Mouse (Mus musculus) layer of hippocampus, adult 9-10 months (tissue): Measurements from ENCODE around the gene Dsp.

ENCODE experiments used
- DNase-seq: peaks from one replicate; pipeline ENCODE4 v3.0.0; 2022; ENCODE audit warnings: low spot score

Gene Dsp

DNA sequence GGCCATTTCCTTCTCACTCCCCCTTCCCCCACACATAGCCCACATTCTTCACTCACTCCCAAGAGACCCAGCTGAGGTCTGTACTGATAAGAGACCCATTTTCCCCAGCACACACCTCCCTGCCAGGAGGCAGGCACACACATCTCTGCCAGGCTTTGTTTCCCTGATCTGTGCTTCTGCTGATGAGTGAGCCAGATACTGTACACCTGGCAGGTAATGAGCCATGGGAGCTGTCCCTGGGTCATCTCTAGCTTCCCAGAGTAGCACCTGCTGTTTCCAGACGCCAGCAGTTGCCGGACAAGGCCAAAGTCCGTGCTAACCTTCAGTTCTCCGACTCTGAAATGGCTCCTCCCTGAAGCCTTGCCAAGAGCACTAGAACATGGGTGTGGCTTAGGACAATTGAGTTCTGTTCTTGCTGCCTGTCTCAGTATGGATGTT, 19.6 kb downstream of the Dsp start:
- no peak for DNase-seq

DNA sequence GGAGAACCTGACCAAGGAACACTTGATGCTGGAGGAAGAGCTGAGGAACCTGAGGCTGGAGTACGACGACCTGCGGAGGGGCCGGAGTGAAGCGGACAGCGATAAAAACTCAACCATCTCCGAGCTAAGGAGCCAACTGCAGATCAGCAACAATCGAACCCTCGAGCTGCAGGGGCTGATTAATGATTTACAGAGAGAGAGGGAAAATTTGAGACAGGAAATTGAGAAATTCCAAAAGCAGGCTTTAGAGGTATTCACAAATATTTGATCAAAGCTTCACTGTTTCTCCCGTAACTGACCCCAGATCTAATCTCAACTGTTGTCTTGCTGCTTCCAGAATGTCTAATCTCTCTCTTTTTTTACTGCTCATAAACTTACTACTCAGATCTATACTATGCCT, 42.3 kb downstream of the Dsp start:
- DNase-seq: no peak

DNA sequence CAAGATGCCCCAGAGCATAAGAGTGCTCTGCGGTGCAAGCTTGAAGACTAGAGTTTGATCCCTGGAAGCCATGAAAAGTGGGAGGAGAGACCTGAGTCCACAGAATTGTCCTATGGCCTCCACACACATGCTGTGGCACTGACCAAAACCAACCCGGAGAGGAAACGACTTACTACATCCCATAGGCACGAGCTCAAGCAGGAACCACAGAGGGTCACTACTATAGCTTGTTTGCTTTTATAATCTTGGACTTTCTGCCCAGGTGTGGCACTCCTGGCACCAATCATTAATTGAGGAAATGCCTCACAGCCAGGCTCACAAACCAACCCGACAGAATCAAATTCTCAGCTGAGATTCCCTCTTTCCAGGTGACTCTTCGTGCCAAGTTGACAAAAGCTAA, 50.3 kb downstream of the Dsp start:
- DNase-seq: no peak

DNA sequence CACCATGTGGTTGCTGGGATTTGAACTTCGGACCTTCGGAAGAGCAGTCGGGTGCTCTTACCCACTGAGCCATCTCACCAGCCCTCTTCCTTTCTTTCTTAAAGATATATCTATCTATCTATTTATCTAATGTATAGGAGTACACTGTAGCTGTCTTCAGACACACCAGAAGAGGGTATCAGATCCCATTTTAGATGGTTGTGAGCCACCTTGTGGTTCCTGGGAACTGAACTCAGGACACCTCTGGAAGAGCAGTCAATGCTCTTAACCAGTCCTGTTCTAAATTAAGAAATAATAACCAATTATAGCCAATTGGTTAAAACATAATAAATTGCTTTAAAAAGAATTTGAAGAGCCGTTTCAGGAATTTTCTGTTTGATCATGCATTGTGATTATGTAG, 53.1 kb downstream of the Dsp start:
- DNase-seq: no peak

DNA sequence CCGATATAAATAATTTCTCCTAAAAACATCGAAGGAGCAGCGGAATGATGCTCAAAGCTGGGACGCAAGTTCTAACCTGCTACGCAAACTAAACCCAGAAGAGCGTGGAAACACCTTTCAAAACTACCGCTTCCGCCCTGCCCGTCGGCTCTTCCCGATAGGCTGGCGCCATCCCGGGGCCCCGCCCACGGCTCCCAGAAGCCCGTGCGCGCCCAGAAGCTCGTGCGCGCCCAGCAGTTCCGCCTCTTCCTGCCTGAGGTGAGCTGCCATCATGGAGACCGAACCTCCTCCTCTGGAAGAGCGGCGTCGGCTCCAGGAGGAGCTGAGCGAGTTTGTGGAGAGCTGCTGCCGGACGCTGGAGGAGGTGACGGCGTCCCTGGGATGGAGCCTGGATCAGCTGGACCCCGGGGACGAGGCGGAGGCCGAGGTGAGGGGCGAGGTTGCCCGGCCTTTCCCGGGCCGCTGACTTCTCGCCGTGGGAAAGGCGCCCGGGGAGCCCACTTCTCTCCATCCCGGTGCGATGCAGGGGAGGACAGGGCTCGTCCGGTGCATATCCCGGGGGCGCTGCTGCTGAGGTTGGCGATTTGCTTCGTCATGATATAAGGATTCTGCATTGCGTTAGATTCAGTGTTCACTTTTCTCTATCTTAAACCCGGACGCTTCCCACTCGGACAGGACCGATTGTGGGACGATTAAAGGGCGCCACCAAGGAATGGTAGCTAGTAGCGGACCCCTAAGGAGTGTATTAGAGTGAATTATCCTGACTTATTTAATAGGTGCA, 53.8 kb downstream of the Dsp start, which contains the start of gene Snrnp48:
Gene Snrnp48 (plus strand): TSS at position 237 of the 781 bp plus-strand sequence.
- DNase-seq: peak; percentile 38

DNA sequence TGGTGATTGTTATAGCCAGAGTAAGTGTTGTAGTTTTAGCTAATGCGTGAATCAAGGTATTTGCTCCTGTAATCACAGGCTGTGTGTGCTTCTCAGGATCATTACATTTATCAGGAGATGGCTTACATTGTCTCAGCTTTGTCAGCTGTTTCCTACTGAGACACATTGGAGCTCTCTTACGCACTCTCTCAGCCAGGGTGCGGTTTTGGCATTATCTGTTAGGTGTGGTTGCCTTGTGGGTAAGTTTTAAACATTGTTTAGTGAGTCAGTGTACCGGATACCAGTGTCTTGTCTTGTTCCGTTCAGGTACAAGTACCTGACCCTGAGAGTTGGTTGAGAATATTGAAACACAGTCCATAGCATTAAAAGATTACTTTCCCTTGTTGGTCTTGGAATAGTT, 60.0 kb downstream of the Dsp start:
- no peak for DNase-seq

DNA sequence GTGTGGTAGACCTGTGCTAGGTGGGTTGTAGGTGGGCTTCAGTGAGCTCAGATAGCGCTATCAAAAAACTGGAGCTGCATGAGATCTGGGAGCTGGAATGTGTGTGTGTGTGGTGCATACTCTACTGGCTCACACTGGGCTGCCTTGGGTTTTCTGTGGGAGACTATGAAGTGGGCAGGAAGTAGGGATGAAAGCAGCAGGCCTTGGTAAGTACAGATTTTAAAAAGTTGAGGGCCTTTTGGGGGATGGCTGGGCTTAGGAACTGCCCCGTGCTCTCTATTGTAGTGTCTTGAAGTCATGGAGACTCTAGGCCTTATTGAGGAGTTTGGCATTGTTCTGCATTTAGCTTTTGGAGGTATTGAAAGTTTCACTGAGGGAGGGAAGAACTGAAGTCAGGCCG, 67.6 kb downstream of the Dsp start:
- no peak for DNase-seq

DNA sequence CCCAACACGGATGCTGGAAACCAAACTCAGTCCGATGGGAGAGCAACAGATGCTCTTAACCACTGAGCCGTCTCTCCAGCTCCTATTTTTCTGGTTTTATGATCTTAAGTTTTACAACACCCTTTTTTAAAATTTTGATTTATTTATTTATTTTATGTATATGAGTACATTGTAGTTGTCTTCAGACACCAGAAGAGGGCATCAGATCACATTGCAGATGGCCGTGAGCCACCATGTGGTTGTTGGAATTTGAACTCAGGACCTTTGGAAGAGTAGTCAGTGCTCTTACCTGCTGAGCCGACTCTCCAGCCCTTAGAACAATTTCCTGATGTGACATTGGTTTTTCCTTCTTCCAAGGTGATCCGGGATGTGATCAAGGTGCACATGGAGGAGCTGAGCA, 69.2 kb downstream of the Dsp start:
- DNase-seq: no peak

DNA sequence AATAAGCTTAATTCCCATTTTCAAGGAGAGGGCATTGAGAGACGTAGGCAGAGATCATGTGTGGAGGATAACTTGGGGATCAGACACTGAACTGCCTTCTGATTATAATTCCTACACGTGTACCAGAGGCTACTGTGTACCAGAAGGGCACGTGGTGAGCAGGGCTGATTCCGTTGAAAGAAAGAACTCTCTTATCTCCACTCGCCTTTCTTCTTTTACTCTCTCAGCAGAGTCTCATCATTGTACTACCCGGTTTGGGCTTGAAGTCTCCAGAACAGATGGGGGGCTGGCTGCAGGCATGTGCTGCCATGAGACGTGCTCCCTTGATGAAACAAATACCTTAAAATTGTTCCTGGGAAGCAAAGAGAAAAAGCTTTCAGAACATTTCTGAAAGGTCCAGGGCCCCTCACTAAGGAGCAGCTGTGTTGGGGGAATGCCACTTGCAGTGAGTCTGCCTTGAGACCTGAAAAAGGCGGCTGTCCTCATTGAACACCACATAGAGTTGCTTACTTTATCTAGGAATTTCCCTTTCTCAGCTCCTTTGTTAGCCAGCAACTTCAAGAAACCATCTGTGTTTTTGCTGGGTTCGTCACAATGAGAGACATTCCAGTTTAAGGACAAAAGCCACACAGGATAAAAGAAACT, 79.2 kb downstream of the Dsp start:
- no peak for DNase-seq

DNA sequence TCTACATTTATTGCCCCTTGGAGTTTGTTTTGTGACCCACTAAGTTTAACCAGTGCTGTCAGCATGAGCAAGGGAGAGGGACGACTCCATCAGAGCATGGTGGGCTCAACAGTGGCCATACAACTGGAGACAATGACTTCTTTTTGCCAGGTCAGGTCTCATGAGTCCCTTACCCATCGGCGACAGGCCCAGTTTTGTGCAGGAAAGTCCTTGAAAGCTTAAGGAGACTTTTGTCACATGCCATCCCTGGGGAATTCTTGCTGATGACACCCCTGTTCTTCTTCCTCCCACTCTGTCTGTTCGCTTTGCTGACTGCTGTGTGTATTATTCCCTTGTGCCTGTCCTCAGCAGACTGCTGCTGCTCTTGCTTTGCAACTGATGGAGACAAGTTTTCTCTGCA, 81.3 kb downstream of the Dsp start:
- no peak for DNase-seq

DNA sequence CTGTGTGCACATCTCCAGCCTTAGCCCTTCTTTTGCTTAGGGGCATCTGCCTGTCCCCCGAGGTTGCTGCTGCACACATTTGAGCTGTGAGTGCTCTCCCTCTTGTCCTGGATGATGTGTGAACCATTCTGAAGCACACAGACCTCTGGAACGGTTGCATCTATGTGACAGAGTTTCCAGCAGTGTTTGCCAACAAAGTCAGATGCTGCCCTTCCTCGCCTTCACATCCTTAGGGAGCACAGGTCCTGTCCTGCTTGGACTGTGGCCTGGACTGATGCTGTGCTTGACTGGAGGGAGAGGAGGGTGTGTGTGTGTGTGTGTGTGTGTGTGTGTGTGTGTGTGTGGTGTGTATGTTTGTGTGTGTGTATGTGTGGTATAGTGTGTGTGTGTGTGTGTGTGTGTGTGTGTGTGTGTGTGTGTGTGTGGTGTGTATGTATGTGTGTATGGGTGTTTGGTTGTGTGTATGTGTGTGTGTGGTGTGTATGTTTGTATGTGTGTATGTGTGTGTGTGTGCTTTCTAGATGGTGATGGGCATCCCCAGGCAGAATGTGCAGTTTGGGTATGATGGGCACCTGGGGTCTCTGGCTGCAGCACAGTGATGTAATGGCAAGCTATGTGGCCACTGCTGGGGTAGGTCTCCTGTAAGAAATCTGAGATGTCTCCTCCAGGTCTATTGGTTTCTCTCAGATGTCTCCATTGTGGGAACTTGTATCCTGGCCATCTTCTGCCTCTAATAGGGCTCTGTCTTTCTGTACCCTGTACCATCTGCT, 81.9 kb downstream of the Dsp start:
- DNase-seq: no peak

DNA sequence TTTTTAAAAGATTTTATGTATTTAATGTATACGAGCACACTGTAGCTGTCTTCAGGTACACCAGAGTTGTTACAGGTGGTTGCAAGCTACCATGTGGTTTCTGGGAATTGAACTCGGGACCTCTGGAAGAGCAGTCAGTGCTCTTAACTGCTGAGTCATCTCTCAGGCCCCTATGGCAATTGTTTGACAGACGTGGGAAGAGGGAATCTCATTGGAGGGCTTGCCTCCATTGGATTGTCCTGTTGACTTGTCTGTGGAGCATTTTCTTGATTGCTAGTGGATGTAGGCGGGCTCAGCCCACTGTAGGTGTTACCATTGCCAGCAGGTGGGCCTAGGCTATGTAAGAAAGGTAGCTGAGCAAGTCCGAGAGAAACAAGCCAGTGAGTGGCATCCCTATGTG, 83.6 kb downstream of the Dsp start:
- no peak for DNase-seq

DNA sequence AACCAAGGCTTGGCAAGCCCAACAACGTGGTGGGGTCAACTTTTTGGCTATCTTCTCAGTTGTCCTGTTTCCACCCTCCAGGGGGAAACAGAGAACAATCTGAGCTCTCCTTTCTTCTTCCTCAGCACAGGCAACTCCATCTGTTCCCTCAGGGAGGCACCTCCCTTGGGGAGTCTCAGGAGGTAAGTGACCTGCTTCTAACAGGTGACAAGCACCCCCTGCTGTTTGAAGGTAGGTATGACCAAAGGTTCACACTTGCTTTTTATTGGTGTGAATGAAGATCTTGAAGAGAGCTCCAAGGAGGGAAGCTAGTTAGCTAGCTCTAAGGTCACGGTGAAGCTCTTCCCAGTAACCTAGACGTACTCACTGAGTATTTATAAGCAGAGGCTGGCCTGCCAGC, 84.3 kb downstream of the Dsp start:
- no peak for DNase-seq

DNA sequence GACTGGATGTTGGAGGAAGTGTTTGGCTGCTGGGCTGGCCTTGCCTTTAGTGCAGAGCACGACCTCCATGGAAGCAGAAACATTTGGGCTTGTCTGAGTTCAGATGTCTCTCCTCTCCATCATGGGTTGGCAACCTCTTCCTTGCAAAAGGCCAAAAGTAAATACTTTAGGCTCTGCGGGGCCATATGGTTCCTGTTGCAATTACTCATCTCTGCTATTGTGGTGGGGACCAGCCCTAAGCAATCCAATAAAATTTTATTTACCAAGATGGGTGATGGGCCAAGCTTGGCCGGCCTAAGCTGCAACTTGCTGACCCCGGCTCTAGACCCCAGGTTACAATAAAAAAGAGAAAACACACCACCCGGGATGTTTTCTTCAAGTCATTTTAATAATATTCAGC, 97.1 kb downstream of the Dsp start:
- no peak for DNase-seq
